In the genomic region with DNA sequence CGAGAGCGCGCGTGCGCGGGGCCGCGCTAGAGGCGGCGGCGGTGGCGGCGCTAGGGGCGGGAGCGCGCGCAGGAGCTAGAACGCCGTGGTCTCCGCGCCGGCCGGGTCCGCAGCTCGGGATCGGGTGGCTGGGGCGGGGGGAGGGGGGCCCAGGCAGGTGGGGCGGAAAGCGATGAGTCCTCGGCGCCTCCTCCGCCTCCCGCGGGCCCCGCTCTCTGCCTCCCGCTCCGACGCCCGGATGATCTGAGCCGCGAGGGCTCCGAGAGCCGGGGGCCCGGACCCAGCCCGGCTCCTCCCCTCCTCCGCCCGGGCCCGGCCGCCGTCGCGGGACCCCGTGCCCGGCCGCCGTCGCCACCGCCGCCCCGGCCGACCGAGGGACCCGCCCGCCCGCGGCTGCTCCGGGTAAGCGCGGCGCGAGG, we compare ENCODE assay signal across 8 mouse cellular contexts. TPM values are rescaled to one million over a fixed set of nuclear protein-coding genes. Genes with fewer than 3 reads are reported as not detected.
DNase-seq lines count a peak whose midpoint lies in the region; ATAC-seq lines count a peak whose summit lies in the region.

No protein-coding gene starts in this region.

- peak overlapping the region; percentile 57 for H3K4me2 ChIP-seq in limb, embryonic 15.5 days
- peak overlapping the region; percentile 60; the same call in 1 of the 2 replicates for H3K4me2 ChIP-seq in stomach, embryonic 16.5 days (ENCODE audit: low read depth, low read length)

- no peaks in the 10 kb centered on the region for H3K9me3 ChIP-seq in limb, embryonic 15.5 days
- H3K9me3 ChIP-seq in stomach, embryonic 16.5 days (replicated peaks; ENCODE audit: control insufficient read depth, low read length) = no peaks in the 10 kb centered on the region

- H3K9ac ChIP-seq in limb, embryonic 15.5 days = peak overlapping the region; percentile 100
- H3K9ac ChIP-seq in stomach, embryonic 16.5 days (ENCODE audit: low read length) = peak overlapping the region; percentile 100

- WGBS in limb, embryonic 15.5 days = under 1% methylated on average over 40 of the region's 71 CpGs
- 1% methylated on average over 50 of the region's 71 CpGs for WGBS in stomach, embryonic 16.5 days

- H3K4me3 ChIP-seq in limb, embryonic 15.5 days = peak overlapping the region; percentile 84
- H3K4me3 ChIP-seq in stomach, embryonic 16.5 days (replicated peaks; ENCODE audit: low read length) = peak overlapping the region; percentile 84

- no peaks in the 10 kb centered on the region for H3K27me3 ChIP-seq in limb, embryonic 15.5 days
- no peaks in the 10 kb centered on the region for H3K27me3 ChIP-seq in stomach, embryonic 16.5 days (ENCODE audit: control insufficient read depth, insufficient read depth, low read length)

- no peaks in the 10 kb centered on the region for H3K36me3 ChIP-seq in limb, embryonic 15.5 days
- no peaks in the 10 kb centered on the region for H3K36me3 ChIP-seq in stomach, embryonic 16.5 days (ENCODE audit: control insufficient read depth, insufficient read depth, low read length)

- ATAC-seq in frontal cortex, adult (ENCODE audit: low TSS enrichment) = peak; percentile 2; the same call in 1 of the 2 replicates
- ATAC-seq in limb, embryonic 15.5 days (ENCODE audit: insufficient number of reproducible peaks, low FRiP score, low TSS enrichment, low read depth) = peak; percentile 66; the same call in 1 of the 2 replicates
- ATAC-seq in stomach, embryonic 16.5 days (ENCODE audit: insufficient read depth, low FRiP score) = peak; percentile 67; the same call in 1 of the 2 replicates

- peak overlapping the region; percentile 97 for H3K27ac ChIP-seq in limb, embryonic 15.5 days
- H3K27ac ChIP-seq in stomach, embryonic 16.5 days (ENCODE audit: low read length) = peak overlapping the region; percentile 99

- intact Hi-C loops in left cerebral cortex, postnatal 25 days (cut with DNase I) = loop anchor here (2.0 kb wide), 2 partner anchors 72 to 224 kb away; a partner anchor contains a TSS

- no peak for DNase-seq in frontal cortex, postnatal 14 days (ENCODE audit: low spot score in 2 of 2)
- DNase-seq in thymus, postnatal 25 days = peak; percentile 92
- no peak for DNase-seq in thymus, adult 18-20 months
- no peak for DNase-seq in left cerebral cortex, postnatal 25 days (ENCODE audit: low spot score in 2 of 2)
- DNase-seq in layer of hippocampus, postnatal 36 days = no peak

- peaks cover 9% of the 10 kb centered on the region for H3K4me1 ChIP-seq in limb, embryonic 15.5 days
- H3K4me1 ChIP-seq in stomach, embryonic 16.5 days (ENCODE audit: control insufficient read depth, insufficient read depth, low read length) = peaks cover 20% of the 10 kb centered on the region

RNA-seq across cellular contexts. Expression of a gene that starts 4.0 kb away (rescaled TPM):
- polyA plus RNA-seq in limb, embryonic 15.5 days (2015; fragmentation: Nextera tagmentation; extraction: Ambion mirVana) = 38.7 and 44.4 TPM in 2 replicates
- polyA plus RNA-seq in stomach, embryonic 16.5 days (2015; fragmentation: Nextera tagmentation; extraction: Ambion mirVana) = 22.9 and 23.4 TPM in 2 replicates
- 100 to 1,000 TPM; 318 to 320 TPM for total RNA-seq in left cerebral cortex, postnatal 25 days (2021)
- total RNA-seq in layer of hippocampus, postnatal 36 days (2021) = 100 to 1,000 TPM; 236 to 240 TPM

Comparison
In these comparisons a context has a peak if more than half of its experiments do, and no peak if none do; other contexts are left out.
1. ATAC-seq: peak in every context shown above with its lines; median percentile 67 in stomach, embryonic 16.5 days; 66 in limb, embryonic 15.5 days; 2 in frontal cortex, adult.